Mouse (Mus musculus) midbrain, postnatal 0 days (tissue): Measurements from ENCODE around the gene Mrnip. TPM values are rescaled to one million over a fixed set of nuclear protein-coding genes. Genes with fewer than 3 reads are reported as not detected.
A peak's percentile ranks its signal among the peaks of the same experiment; 100 is the strongest.

Experiments
- ATAC-seq: fragments of 200-750 bp; cut with Nextera tagmentation; 2 replicates; pipeline ENCODE4 v1.8.0; 2017; ENCODE audit warnings: moderate number of reproducible peaks, mild to moderate bottlenecking, moderate TSS enrichment, moderate library complexity; ENCODE audit not compliant: low FRiP score
- DNase-seq: peaks from one replicate; pipeline ENCODE4 v3.0.0-alpha.2; 2015; ENCODE audit warnings: low spot score
- H3K27ac ChIP-seq: fragments of 300-500 bp; sonication (generic); 2 replicates; pipeline ENCODE4 v1.5.1; 2014; ENCODE audit warnings: low read depth, mild to moderate bottlenecking, low read length, mixed read lengths
- H3K27me3 ChIP-seq: fragments of 300-500 bp; sonication (generic); 2 replicates; pipeline ENCODE4 v1.6.1; 2014; ENCODE audit warnings: low read length, control low read depth, mixed read lengths; ENCODE audit not compliant: insufficient read depth
- H3K36me3 ChIP-seq: fragments of 300-500 bp; sonication (generic); 2 replicates; pipeline ENCODE4 v1.6.1; 2014; ENCODE audit warnings: low read length, control low read depth, mixed read lengths; ENCODE audit not compliant: insufficient read depth
- H3K4me1 ChIP-seq: fragments of 300-500 bp; sonication (generic); 2 replicates; pipeline ENCODE4 v1.6.1; 2014; ENCODE audit warnings: mild to moderate bottlenecking, control low read depth, antibody characterized with exemption, low read length, mixed read lengths; ENCODE audit not compliant: insufficient read depth
- H3K4me2 ChIP-seq: fragments of 300-500 bp; sonication (generic); 2 replicates; pipeline ENCODE4 v1.6.1; 2014; ENCODE audit warnings: low read depth, mild to moderate bottlenecking, low read length, mixed read lengths; ENCODE audit not compliant: poor library complexity, severe bottlenecking
- H3K4me3 ChIP-seq: fragments of 300-500 bp; sonication (generic); 2 replicates; pipeline ENCODE4 v1.5.1; 2014; ENCODE audit warnings: low read depth, mild to moderate bottlenecking, low read length, moderate library complexity
- H3K9ac ChIP-seq: fragments of 300-500 bp; sonication (generic); replicated peaks from 2 replicates; pipeline ENCODE4 v1.6.1; 2014; ENCODE audit warnings: mild to moderate bottlenecking, low read length, moderate library complexity, mixed read lengths; ENCODE audit not compliant: poor library complexity, severe bottlenecking
- H3K9me3 ChIP-seq: fragments of 300-500 bp; sonication (generic); 2 replicates; pipeline ENCODE4 v1.6.1; 2016; ENCODE audit warnings: low read length, control low read depth
- CTCF ChIP-seq: IDR thresholded peaks from 2 replicates; pipeline ENCODE4 v1.5.1; 2016; ENCODE audit warnings: antibody characterized with exemption, mild to moderate bottlenecking
- WGBS: fragments of 180-500 bp; shearing (Covaris S2); extraction: QIAGEN DNeasy Blood & Tissue Kit; methylation state at CpG from one replicate; pipeline ENCODE4 v1.1.7; 2014; 5-methylcytosine and 5-hydroxymethylcytosine counted together
- polyA plus RNA-seq: library from polyadenylated mRNA; unstranded; fragments of >200 nt; fragmentation: Nextera tagmentation; extraction: Ambion mirVana; gene quantifications from 2 replicates; pipeline ENCODE4 v1.2.1, GENCODE M21; 2015
- total RNA-seq: library from RNA; depleted of rRNA; stranded (reverse); fragments of >200 nt; gene quantifications from 2 replicates; pipeline ENCODE4 v1.2.3, GENCODE M21; 2014

Mrnip gene
- total and polyA plus RNA-seq, 2 experiments from 2014 or later: 37.9 to 41.3 TPM

DNA sequence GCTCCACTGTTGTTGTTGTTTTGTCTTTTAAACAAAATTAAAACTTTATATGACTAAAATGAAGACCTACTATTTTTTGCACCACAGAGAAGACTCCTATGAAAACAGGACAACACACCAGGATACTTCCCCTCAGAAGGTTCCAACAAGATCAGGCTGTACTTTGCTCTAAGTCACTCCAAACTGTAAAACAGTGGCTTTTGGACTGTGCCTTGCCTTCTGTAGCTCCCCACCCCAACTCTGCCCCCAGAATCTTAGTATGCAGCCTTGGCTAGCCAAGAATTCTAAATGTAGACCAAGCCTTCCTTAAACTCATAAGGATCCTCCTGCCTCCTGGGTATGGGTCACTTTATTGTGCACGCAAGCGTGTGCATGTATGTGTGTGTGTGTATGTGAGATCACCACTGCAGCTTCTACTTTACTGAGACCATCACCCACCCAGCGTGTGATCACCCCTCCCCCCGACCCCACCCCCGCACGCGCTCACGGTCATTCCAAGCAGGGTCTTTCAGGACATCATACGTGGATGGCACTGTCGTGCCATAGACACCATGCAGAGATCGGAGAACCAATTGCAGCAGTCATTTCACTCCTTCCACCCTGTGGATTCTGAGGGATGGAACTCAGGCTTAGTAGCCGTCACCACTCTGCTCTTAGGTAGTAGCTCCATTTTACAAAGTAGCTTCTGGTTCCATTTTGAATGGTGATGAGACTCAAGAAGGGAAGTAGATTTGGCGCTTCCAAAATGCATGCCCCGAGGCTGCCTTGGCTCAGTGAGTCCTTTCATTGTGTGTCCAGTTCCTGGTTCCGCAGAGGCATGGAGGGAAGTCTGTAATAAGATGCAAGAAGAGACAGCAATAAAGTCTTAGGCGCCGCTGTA is 49.8 kb downstream of the Mrnip start:
- Histone ChIP-seq H3K9ac (peak overlapping the region; percentile 99), H3K36me3 (0 out of 2 replicates have a peak, but pooled peaks cover under 1% of the 10 kb centered on the region), H3K27ac (peak overlapping the region; percentile 94), H3K9me3 (no peaks in the 10 kb centered on the region), H3K27me3 (no peaks in the 10 kb centered on the region), H3K4me1 (peaks cover 23% of the 10 kb centered on the region), H3K4me3 (peak overlapping the region; percentile 84), H3K4me2 (peak overlapping the region; percentile 95)
- no peak for TF ChIP-seq CTCF
- peak; percentile 55 for DNase-seq
- ATAC-seq: peak; percentile 48
- 5% methylated on average over 17 of the region's 17 CpGs for WGBS

DNA sequence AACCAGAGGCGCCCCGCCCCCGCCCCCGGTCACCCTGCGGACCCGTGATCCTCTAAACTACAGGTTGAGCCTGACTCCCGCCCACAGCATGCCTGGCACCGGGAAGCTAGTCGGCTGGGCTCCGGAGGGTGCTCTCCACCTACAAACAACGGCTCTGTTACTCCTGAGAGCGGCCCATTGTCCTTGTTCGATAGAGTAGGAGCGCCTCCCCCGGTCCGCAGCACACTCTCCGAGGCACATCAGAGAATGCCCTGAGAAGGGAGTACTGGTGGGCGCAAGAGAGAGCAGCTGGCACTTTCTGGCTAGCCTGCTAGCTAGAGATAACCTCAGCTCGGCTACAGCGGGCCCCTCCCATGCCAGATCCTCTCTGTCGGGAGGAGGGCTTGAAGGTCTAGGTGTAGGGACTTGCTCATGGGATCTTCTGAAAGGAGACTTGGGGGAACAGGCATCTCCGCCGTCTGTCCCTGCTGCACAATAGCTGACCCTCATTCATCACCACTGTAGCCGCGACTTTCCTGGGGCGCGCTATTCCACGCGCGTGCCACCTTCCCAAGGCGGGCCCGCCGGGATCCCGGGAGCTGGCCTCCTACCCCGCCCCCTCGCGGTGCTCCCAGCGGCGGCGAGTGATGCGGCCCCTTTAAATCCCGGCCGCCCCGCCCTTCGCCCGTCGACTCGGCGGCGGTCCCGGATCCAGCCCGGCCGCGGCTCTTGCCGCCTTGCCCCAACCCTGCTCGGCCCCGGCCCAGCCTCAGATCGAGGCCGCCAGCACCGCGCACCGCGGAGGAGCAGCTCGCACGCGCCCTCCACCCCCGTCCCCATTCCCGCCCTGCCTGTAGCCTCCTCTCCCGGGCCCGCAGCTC is 50.7 kb downstream of the Mrnip start:
- peak; percentile 84 for DNase-seq
- WGBS: under 1% methylated on average over 65 of the region's 70 CpGs
- Histone ChIP-seq H3K27me3 (no peaks in the 10 kb centered on the region), H3K9ac (peak overlapping the region; percentile 99), H3K4me1 (peaks cover 23% of the 10 kb centered on the region), H3K9me3 (no peaks in the 10 kb centered on the region), H3K4me3 (peak overlapping the region; percentile 84), H3K4me2 (peak overlapping the region; percentile 95), H3K36me3 (no peaks in the 10 kb centered on the region), H3K27ac (peak overlapping the region; percentile 94)
- peak; percentile 81 for ATAC-seq
- TF ChIP-seq CTCF: peak; percentile 35

DNA sequence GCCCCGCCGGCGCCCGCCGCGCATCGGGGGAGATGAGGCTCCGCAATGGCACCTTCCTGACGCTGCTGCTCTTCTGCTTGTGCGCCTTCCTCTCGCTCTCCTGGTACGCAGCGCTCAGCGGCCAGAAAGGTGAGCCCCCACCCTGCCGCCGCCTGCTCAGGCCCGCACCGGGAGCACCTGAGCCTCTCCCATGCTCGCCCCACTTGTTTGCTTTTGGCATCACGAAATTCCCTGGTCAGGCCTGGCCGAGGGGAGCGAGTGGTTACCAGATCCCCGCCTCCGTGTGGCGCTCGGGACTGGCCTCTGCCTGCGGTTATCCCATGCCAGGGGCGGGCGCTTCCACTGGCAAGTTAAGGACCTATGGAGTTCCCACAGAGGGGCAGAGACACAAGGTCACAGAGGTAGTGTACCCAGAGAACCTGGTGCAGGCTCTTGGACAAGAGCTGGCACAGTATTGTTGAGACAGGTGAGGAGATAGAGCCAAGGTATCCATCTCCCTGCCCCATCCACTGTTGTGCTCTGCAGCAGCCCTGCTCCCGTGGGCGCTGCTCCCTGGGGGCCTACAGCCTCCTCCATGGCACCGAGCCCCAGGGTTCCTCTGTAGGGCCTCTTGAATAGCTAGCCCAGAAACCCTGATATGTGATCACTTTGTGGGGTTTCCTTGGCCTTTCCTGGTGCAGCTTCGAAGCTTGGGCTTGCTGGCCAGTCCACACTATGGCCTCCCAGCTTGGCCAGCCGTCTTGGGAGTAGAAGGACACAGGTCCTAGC is 51.6 kb downstream of the Mrnip start:
- Histone ChIP-seq H3K9ac (peak overlapping the region; percentile 99), H3K27me3 (no peaks in the 10 kb centered on the region), H3K4me3 (peak overlapping the region; percentile 84), H3K9me3 (no peaks in the 10 kb centered on the region), H3K4me1 (peaks cover 23% of the 10 kb centered on the region), H3K4me2 (peak overlapping the region; percentile 95), H3K36me3 (no peaks in the 10 kb centered on the region), H3K27ac (peak overlapping the region; percentile 94)
- WGBS: 4% methylated on average over 32 of the region's 34 CpGs
- TF ChIP-seq CTCF: no peak
- ATAC-seq (peak; percentile 18; the same call in 1 of the 2 replicates), DNase-seq (no peak)

DNA sequence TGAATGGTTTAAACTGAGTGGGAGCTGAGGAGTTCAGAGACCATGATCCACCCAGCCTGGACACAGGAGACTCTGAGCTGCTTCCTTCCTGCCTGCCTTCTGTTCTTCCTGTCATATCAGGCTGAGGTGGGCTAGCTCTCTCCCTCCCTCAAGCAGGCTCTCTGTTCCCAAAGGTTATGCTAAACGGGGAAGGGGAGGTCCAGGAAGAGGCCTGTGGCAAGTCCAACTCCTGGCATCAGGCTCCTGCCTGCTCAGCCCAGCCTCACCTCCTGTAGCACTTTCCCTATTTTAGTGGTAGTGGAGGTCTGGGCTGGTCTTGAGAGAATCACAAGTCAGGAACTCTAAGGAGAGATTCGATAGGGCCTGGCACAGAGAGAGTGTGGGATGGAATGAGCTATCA is 52.2 kb downstream of the Mrnip start:
- Histone ChIP-seq H3K27me3 (no peaks in the 10 kb centered on the region), H3K4me2 (peak overlapping the region; percentile 95), H3K4me1 (peaks cover 26% of the 10 kb centered on the region), H3K27ac (peak overlapping the region; percentile 94), H3K9ac (peak overlapping the region; percentile 99), H3K9me3 (no peaks in the 10 kb centered on the region), H3K4me3 (peak overlapping the region; percentile 84), H3K36me3 (no peaks in the 10 kb centered on the region)
- 42% methylated on average over 2 of the region's 2 CpGs for WGBS
- no peak for ATAC-seq
- TF ChIP-seq CTCF: no peak
- DNase-seq: no peak

DNA sequence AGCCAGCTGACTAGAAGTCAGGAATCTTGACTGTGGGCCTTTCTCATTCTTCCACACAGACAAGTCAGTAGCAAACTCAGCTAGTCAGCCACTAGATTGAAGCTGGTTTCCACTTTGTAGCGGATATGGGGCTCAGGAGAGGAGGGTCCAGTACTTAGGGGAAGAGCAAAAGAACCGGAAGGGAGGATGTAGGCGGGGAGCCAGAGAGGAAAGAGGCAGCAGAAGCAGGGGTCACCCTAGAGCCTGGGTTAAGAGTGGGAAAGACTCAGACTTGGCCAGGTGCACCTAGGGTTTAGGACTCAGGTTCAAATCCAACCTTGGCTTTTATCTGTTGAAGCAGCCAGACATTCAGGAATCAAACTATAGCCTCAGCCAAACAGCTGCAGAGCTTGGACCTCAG is 53.0 kb downstream of the Mrnip start:
- H3K4me3 ChIP-seq: peak overlapping the region; percentile 84; the same call in 1 of the 2 replicates

More for the DNA sequence above, 53.0 kb downstream of the Mrnip start:
- Histone ChIP-seq H3K27ac (no peak overlapping the region), H3K36me3 (peaks cover 3% of the 10 kb centered on the region), H3K9ac (peak overlapping the region; percentile 99), H3K9me3 (no peaks in the 10 kb centered on the region), H3K4me1 (peaks cover 26% of the 10 kb centered on the region), H3K4me2 (peak overlapping the region; percentile 95), H3K27me3 (no peaks in the 10 kb centered on the region)
- ATAC-seq: no peak
- WGBS: 74% methylated on average over 3 of the region's 3 CpGs
- no peak for DNase-seq
- no peak for TF ChIP-seq CTCF
